Mouse (Mus musculus): ENCODE measurements at regions not wholly inside any gene's neighbourhood (a gene's known extent, or its start where the extent isn't known, plus 50 kb on each side); places are given as distances from the start of the nearest gene placed in this dataset.

- Histone ChIP-seq H3K79me2 (ENCODE audit: control insufficient read depth, insufficient read depth, low read length) (no peaks in the 10 kb centered on the region), H3K27ac (replicated peaks; ENCODE audit: insufficient read depth, low read depth, low read length) (no peak overlapping the region), H3K27me3 (ENCODE audit: control insufficient read depth, insufficient read depth, low read length) (no peaks in the 10 kb centered on the region), H3K9ac (ENCODE audit: low read depth, low read length) (no peak overlapping the region), H3K4me1 (ENCODE audit: control insufficient read depth, insufficient read depth, low read length) (no peaks in the 10 kb centered on the region), H3K4me3 (ENCODE audit: insufficient read depth, low read depth, low read length) (no peak overlapping the region), H3K36me3 (ENCODE audit: control insufficient read depth, insufficient read depth, low read length) (no peaks in the 10 kb centered on the region)
- DNase-seq (ENCODE audit: extremely low read depth, low read depth, low spot score): peak; percentile 72
- 12% methylated on average over 6 of the region's 6 CpGs for WGBS
- peak; percentile 88 for TF ChIP-seq CTCF (IDR thresholded peaks at IDR 0.05; ENCODE audit: low read depth, low read length)
- TF ChIP-seq POLR2A (IDR thresholded peaks at IDR 0.05; ENCODE audit: extremely low read depth, insufficient read depth, low read length): no peak
Measured at GRCm38 (mm10) chr15:37120381-37120780, 112.8 kb upstream of the Zfp706 start.

- peak; percentile 33 for DNase-seq (ENCODE audit: extremely low read depth, low read depth, low spot score)
- TF ChIP-seq POLR2A (IDR thresholded peaks at IDR 0.05; ENCODE audit: extremely low read depth, insufficient read depth, low read length) (no peak), CTCF (IDR thresholded peaks at IDR 0.05; ENCODE audit: low read depth, low read length) (peak; percentile 63; the same call in 1 of the 2 replicates)
- 13% methylated on average over 8 of the region's 8 CpGs for WGBS
Measured at GRCm38 (mm10) chr15:37114119-37114518, 106.5 kb upstream of the Zfp706 start.

GRCm38 (mm10) chr15:37110462-37110861 is 102.9 kb upstream of the Zfp706 start:
- Histone ChIP-seq H3K36me3 (ENCODE audit: control insufficient read depth, insufficient read depth, low read length) (no peaks in the 10 kb centered on the region), H3K4me3 (ENCODE audit: insufficient read depth, low read depth, low read length) (no peak overlapping the region), H3K79me2 (ENCODE audit: control insufficient read depth, insufficient read depth, low read length) (no peaks in the 10 kb centered on the region), H3K4me1 (ENCODE audit: control insufficient read depth, insufficient read depth, low read length) (no peaks in the 10 kb centered on the region), H3K27ac (replicated peaks; ENCODE audit: insufficient read depth, low read depth, low read length) (no peak overlapping the region), H3K9ac (ENCODE audit: low read depth, low read length) (no peak overlapping the region), H3K27me3 (ENCODE audit: control insufficient read depth, insufficient read depth, low read length) (no peaks in the 10 kb centered on the region)
- no peak for DNase-seq (ENCODE audit: extremely low read depth, low read depth, low spot score)
- WGBS: 93% methylated on average over 14 of the region's 14 CpGs
- TF ChIP-seq POLR2A (IDR thresholded peaks at IDR 0.05; ENCODE audit: extremely low read depth, insufficient read depth, low read length) (no peak), CTCF (IDR thresholded peaks at IDR 0.05; ENCODE audit: low read depth, low read length) (no peak)

More at GRCm38 (mm10) chr15:37114119-37114518, 106.5 kb upstream of the Zfp706 start:
- Histone ChIP-seq H3K9ac (ENCODE audit: low read depth, low read length) (no peak overlapping the region), H3K79me2 (ENCODE audit: control insufficient read depth, insufficient read depth, low read length) (no peaks in the 10 kb centered on the region), H3K4me1 (ENCODE audit: control insufficient read depth, insufficient read depth, low read length) (no peaks in the 10 kb centered on the region), H3K36me3 (ENCODE audit: control insufficient read depth, insufficient read depth, low read length) (no peaks in the 10 kb centered on the region), H3K27me3 (ENCODE audit: control insufficient read depth, insufficient read depth, low read length) (no peaks in the 10 kb centered on the region), H3K4me3 (ENCODE audit: insufficient read depth, low read depth, low read length) (no peak overlapping the region), H3K27ac (replicated peaks; ENCODE audit: insufficient read depth, low read depth, low read length) (no peak overlapping the region)

GRCm38 (mm10) chr15:37102035-37102555 is 94.5 kb upstream of the Zfp706 start:
- Histone ChIP-seq H3K27me3 (ENCODE audit: control insufficient read depth, insufficient read depth, low read length) (no peaks in the 10 kb centered on the region), H3K36me3 (ENCODE audit: control insufficient read depth, insufficient read depth, low read length) (no peaks in the 10 kb centered on the region), H3K79me2 (ENCODE audit: control insufficient read depth, insufficient read depth, low read length) (no peaks in the 10 kb centered on the region), H3K9ac (ENCODE audit: low read depth, low read length) (no peak overlapping the region), H3K27ac (replicated peaks; ENCODE audit: insufficient read depth, low read depth, low read length) (no peak overlapping the region), H3K4me3 (ENCODE audit: insufficient read depth, low read depth, low read length) (no peak overlapping the region), H3K4me1 (ENCODE audit: control insufficient read depth, insufficient read depth, low read length) (no peaks in the 10 kb centered on the region)
- TF ChIP-seq POLR2A (IDR thresholded peaks at IDR 0.05; ENCODE audit: extremely low read depth, insufficient read depth, low read length) (no peak), CTCF (IDR thresholded peaks at IDR 0.05; ENCODE audit: low read depth, low read length) (no peak; the same call in 1 of the 2 replicates)
- 55% methylated on average over 2 of the region's 2 CpGs for WGBS
- peak; percentile 12 for DNase-seq (ENCODE audit: extremely low read depth, low read depth, low spot score)

GRCm38 (mm10) chr15:37101419-37101818 is 93.8 kb upstream of the Zfp706 start:
- no peak for DNase-seq (ENCODE audit: extremely low read depth, low read depth, low spot score)
- 93% methylated on average over 1 of the region's 1 CpGs for WGBS
- H3K27me3 ChIP-seq (ENCODE audit: control insufficient read depth, insufficient read depth, low read length): no peaks in the 10 kb centered on the region
- H3K27ac ChIP-seq (replicated peaks; ENCODE audit: insufficient read depth, low read depth, low read length): no peak overlapping the region
- H3K4me3 ChIP-seq (ENCODE audit: insufficient read depth, low read depth, low read length): no peak overlapping the region
- H3K36me3 ChIP-seq (ENCODE audit: control insufficient read depth, insufficient read depth, low read length): no peaks in the 10 kb centered on the region
- H3K9ac ChIP-seq (ENCODE audit: low read depth, low read length): no peak overlapping the region
- TF ChIP-seq CTCF (IDR thresholded peaks at IDR 0.05; ENCODE audit: low read depth, low read length) (0 out of 2 replicates have a peak, but pooled peaks have one; percentile 14), POLR2A (IDR thresholded peaks at IDR 0.05; ENCODE audit: extremely low read depth, insufficient read depth, low read length) (no peak)
- no peaks in the 10 kb centered on the region for H3K4me1 ChIP-seq (ENCODE audit: control insufficient read depth, insufficient read depth, low read length)
- no peaks in the 10 kb centered on the region for H3K79me2 ChIP-seq (ENCODE audit: control insufficient read depth, insufficient read depth, low read length)

GRCm38 (mm10) chr15:37100767-37101288 is 93.3 kb upstream of the Zfp706 start:
- no peak overlapping the region for H3K4me3 ChIP-seq (ENCODE audit: insufficient read depth, low read depth, low read length)

More at GRCm38 (mm10) chr15:37100767-37101288, 93.3 kb upstream of the Zfp706 start:
- no peak overlapping the region for H3K9ac ChIP-seq (ENCODE audit: low read depth, low read length)
- no peak for DNase-seq (ENCODE audit: extremely low read depth, low read depth, low spot score)
- 93% methylated on average over 6 of the region's 6 CpGs for WGBS
- H3K79me2 ChIP-seq (ENCODE audit: control insufficient read depth, insufficient read depth, low read length): no peaks in the 10 kb centered on the region
- H3K27me3 ChIP-seq (ENCODE audit: control insufficient read depth, insufficient read depth, low read length): no peaks in the 10 kb centered on the region
- TF ChIP-seq POLR2A (IDR thresholded peaks at IDR 0.05; ENCODE audit: extremely low read depth, insufficient read depth, low read length) (no peak), CTCF (IDR thresholded peaks at IDR 0.05; ENCODE audit: low read depth, low read length) (no peak)
- H3K36me3 ChIP-seq (ENCODE audit: control insufficient read depth, insufficient read depth, low read length): no peaks in the 10 kb centered on the region
- no peak overlapping the region for H3K27ac ChIP-seq (replicated peaks; ENCODE audit: insufficient read depth, low read depth, low read length)
- no peaks in the 10 kb centered on the region for H3K4me1 ChIP-seq (ENCODE audit: control insufficient read depth, insufficient read depth, low read length)

Data from liver, adult 2 months (tissue).